Mouse (Mus musculus): ENCODE data around the gene Unc79.

DNA sequence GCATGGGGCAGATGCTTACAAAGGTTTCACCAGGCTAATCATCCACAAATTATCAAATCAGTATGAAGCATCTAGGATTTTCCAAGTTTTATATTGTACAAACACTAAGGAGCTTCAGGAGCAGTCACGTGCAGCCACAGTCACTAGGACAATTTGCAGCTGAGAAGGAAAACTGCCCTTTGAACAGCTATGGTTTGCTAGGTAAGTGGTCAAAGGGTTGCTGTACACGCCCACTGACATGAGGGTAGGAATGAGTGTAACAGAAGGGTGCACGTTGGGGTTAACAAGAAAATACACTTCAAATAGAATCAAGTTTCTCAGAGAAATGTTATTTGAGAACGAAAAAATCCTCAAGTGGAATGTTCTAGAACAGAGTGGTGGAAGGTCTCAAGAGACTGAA, 18.9 kb upstream of the Unc79 start:
- TF ChIP-seq CTCF (IDR thresholded peaks at IDR 0.05; ENCODE audit: low read depth, low read length) (no peak), POLR2A (IDR thresholded peaks at IDR 0.05; ENCODE audit: extremely low read depth, insufficient read depth, low read length) (no peak)
